In genomic region chr19:5841999-5842784, GRCm38 (mm10) we compare ENCODE assay signal across 8 mouse cellular contexts. TPM values are rescaled to one million over a fixed set of nuclear protein-coding genes. Genes with fewer than 3 reads are reported as not detected.
DNase-seq lines count a peak whose midpoint lies in the region; ATAC-seq and TF ChIP-seq lines count a peak whose summit lies in the region.

No protein-coding gene starts in this region.

- peak overlapping the region; percentile 51 for H3K4me3 ChIP-seq in layer of hippocampus, adult 2 months
- no peak overlapping the region for H3K4me3 ChIP-seq in forebrain, embryonic 15.5 days
- peak overlapping the region; percentile 58 to 82 for H3K4me3 ChIP-seq in liver, embryonic 14.5 days (ENCODE audit: insufficient read depth in 1 of 2, low read depth in 2 of 2, low read length in 2 of 2)

- no peak for TF ChIP-seq CTCF in layer of hippocampus, adult 2 months (conservative IDR thresholded peaks at IDR 0.05)
- TF ChIP-seq CTCF in liver, embryonic 14.5 days (IDR thresholded peaks at IDR 0.05; ENCODE audit: low read depth), result no peak

- H3K27ac ChIP-seq in layer of hippocampus, adult 2 months, result peak overlapping the region; percentile 100
- peak overlapping the region; percentile 39; the same call in 1 of the 2 replicates for H3K27ac ChIP-seq in forebrain, embryonic 15.5 days (replicated peaks)
- H3K27ac ChIP-seq in liver, embryonic 14.5 days, result peak overlapping the region; percentile 78

- no peaks in the 10 kb centered on the region for H3K36me3 ChIP-seq in forebrain, embryonic 15.5 days
- no peaks in the 10 kb centered on the region for H3K36me3 ChIP-seq in liver, embryonic 14.5 days (replicated peaks; ENCODE audit: control insufficient read depth, insufficient read depth, low read depth)

- H3K4me2 ChIP-seq in forebrain, embryonic 15.5 days (replicated peaks), result no peak overlapping the region
- H3K4me2 ChIP-seq in liver, embryonic 14.5 days (ENCODE audit: low read depth), result peak overlapping the region; percentile 69

- H3K9me3 ChIP-seq in forebrain, embryonic 15.5 days, result no peaks in the 10 kb centered on the region
- H3K9me3 ChIP-seq in liver, embryonic 14.5 days (ENCODE audit: control insufficient read depth, low read length), result no peaks in the 10 kb centered on the region

- H3K9ac ChIP-seq in forebrain, embryonic 15.5 days (replicated peaks), result no peak overlapping the region
- H3K9ac ChIP-seq in liver, embryonic 14.5 days (replicated peaks), result peak overlapping the region; percentile 87

- H3K4me1 ChIP-seq in forebrain, embryonic 15.5 days, result peaks cover 47% of the 10 kb centered on the region
- H3K4me1 ChIP-seq in liver, embryonic 14.5 days (replicated peaks; ENCODE audit: control insufficient read depth in 2 of 2, insufficient read depth in 2 of 2, low read length in 1 of 2), result peaks cover 51 to 57% of the 10 kb centered on the region in 2 experiments

- H3K27me3 ChIP-seq in forebrain, embryonic 15.5 days, result no peaks in the 10 kb centered on the region
- H3K27me3 ChIP-seq in liver, embryonic 14.5 days (ENCODE audit: control insufficient read depth, insufficient read depth, low read length), result no peaks in the 10 kb centered on the region

- WGBS in forebrain, embryonic 15.5 days, result 51% methylated on average over 5 of the region's 5 CpGs
- 66% methylated on average over 5 of the region's 5 CpGs for WGBS in liver, embryonic 14.5 days (ENCODE audit: insufficient replicate concordance)

- TF ChIP-seq EP300 in liver, embryonic 14.5 days (IDR thresholded peaks at IDR 0.05; ENCODE audit: low read depth), result no peak

- no peak for DNase-seq in layer of hippocampus, adult 2 months (ENCODE audit: low spot score in 2 of 2)
- DNase-seq in layer of hippocampus, adult 9-10 months (ENCODE audit: low spot score), result no peak
- peak; percentile 72 for DNase-seq in NIH3T3 (ENCODE audit: low read depth)
- DNase-seq in liver, embryonic 14.5 days (ENCODE audit: low read depth in 3 of 3, low spot score in 3 of 3), result no peak
- DNase-seq in thymus, postnatal 10 days (ENCODE audit: low spot score in 2 of 2), result no peak
- DNase-seq in thymus, postnatal 0 days (ENCODE audit: low spot score), result no peak
- DNase-seq in gastrocnemius, postnatal 4 days (ENCODE audit: low spot score in 2 of 2), result no peak

- no peak for ATAC-seq in forebrain, embryonic 15.5 days (replicated peaks)
- ATAC-seq in liver, embryonic 14.5 days (ENCODE audit: insufficient read depth), result no peak

RNA-seq across cellular contexts. Expression of gene Frmd8, which starts 32.9 kb away (rescaled TPM):
- 10 to 100 TPM in 1 of 2 experiments, 1 to 10 TPM in 1; 9.5 to 10.6 TPM for total RNA-seq in layer of hippocampus, adult 2 months (2021)
- 19.5 and 23.3 TPM in 2 replicates for polyA plus RNA-seq in forebrain, embryonic 15.5 days (2015; fragmentation: Nextera tagmentation; extraction: Ambion mirVana)
- 5.9 and 6.7 TPM in 2 replicates for polyA plus RNA-seq in liver, embryonic 14.5 days (2012; rRNA removed)
- 6.6 and 8.4 TPM in 2 replicates for polyA plus RNA-seq in liver, embryonic 14.5 days (2014; fragmentation: Nextera tagmentation; extraction: Ambion mirVana)
- 72.4 and 75.2 TPM in 2 replicates for polyA plus RNA-seq in thymus, postnatal 0 days (2015; fragmentation: Nextera tagmentation; extraction: Ambion mirVana)
- 10 to 100 TPM; 16.2 to 16.7 TPM for total RNA-seq in gastrocnemius, postnatal 4 days (2021)

RNA-seq across cellular contexts. Expression of gene Slc25a45, which starts 35.4 kb away (rescaled TPM):
- 1 to 10 TPM; 3.5 to 3.6 TPM for total RNA-seq in layer of hippocampus, adult 2 months (2021)
- 1.2 and 1.7 TPM in 2 replicates for polyA plus RNA-seq in forebrain, embryonic 15.5 days (2015; fragmentation: Nextera tagmentation; extraction: Ambion mirVana)
- 5.3 and 5.8 TPM in 2 replicates for polyA plus RNA-seq in liver, embryonic 14.5 days (2012; rRNA removed)
- polyA plus RNA-seq in liver, embryonic 14.5 days (2014; fragmentation: Nextera tagmentation; extraction: Ambion mirVana), result 3.2 and 4.6 TPM in 2 replicates
- polyA plus RNA-seq in thymus, postnatal 0 days (2015; fragmentation: Nextera tagmentation; extraction: Ambion mirVana), result 11.4 and 14.6 TPM in 2 replicates
- 1 to 10 TPM; 3.7 to 3.8 TPM for total RNA-seq in gastrocnemius, postnatal 4 days (2021)

RNA-seq across cellular contexts. Expression of gene Tigd3, which starts 51.8 kb away (rescaled TPM):
- total RNA-seq in layer of hippocampus, adult 2 months (2021), result 1 to 10 TPM; 2.5 to 3.2 TPM
- 12.9 and 14.3 TPM in 2 replicates for polyA plus RNA-seq in forebrain, embryonic 15.5 days (2015; fragmentation: Nextera tagmentation; extraction: Ambion mirVana)
- 2.2 and 2.4 TPM in 2 replicates for polyA plus RNA-seq in liver, embryonic 14.5 days (2012; rRNA removed)
- 1.1 TPM in 2 replicates for polyA plus RNA-seq in liver, embryonic 14.5 days (2014; fragmentation: Nextera tagmentation; extraction: Ambion mirVana)
- polyA plus RNA-seq in thymus, postnatal 0 days (2015; fragmentation: Nextera tagmentation; extraction: Ambion mirVana), result 3.3 and 4.1 TPM in 2 replicates
- total RNA-seq in gastrocnemius, postnatal 4 days (2021), result 1 to 10 TPM; 1.5 to 2.6 TPM

Comparison
In these comparisons a context has a peak if more than half of its experiments do, and no peak if none do; other contexts are left out.
1. H3K27ac ChIP-seq: peak in every context shown above with its lines; median percentile 100 in layer of hippocampus, adult 2 months; 78 in liver, embryonic 14.5 days; 39 in forebrain, embryonic 15.5 days.